Mouse (Mus musculus) embryonic facial prominence, embryonic 11.5 days (tissue): Measurements from ENCODE around the gene Gm10354. TPM values are rescaled to one million over a fixed set of nuclear protein-coding genes. Genes with fewer than 3 reads are reported as not detected.
"Not testable (repeated sequence)": the region's sequence is repeated elsewhere in the genome, so short reads cannot be mapped to it uniquely, and the experiment has no call there.

Experiments used
- ATAC-seq: fragments of 200-750 bp; cut with Nextera tagmentation; replicated peaks from 2 replicates; pipeline ENCODE4 v1.8.0; 2017; ENCODE audit warnings: low read depth; ENCODE audit not compliant: insufficient number of reproducible peaks, low FRiP score, low TSS enrichment
- DNase-seq: peaks from one replicate; pipeline ENCODE4 v3.0.0-alpha.2; 2015; ENCODE audit warnings: low spot score
- H3K27ac ChIP-seq: fragments of 300-500 bp; sonication (generic); replicated peaks from 2 replicates; pipeline ENCODE4 v1.5.1; 2014; ENCODE audit warnings: mild to moderate bottlenecking, low read depth, low read length, control low read depth
- H3K27me3 ChIP-seq: fragments of 300-500 bp; sonication (generic); 2 replicates; pipeline ENCODE4 v1.6.1; 2014; ENCODE audit warnings: mild to moderate bottlenecking, low read length, moderate library complexity, mixed read lengths; ENCODE audit not compliant: control insufficient read depth, insufficient read depth
- H3K36me3 ChIP-seq: fragments of 300-500 bp; sonication (generic); replicated peaks from 2 replicates; pipeline ENCODE4 v1.6.1; 2014; ENCODE audit warnings: low read depth, mild to moderate bottlenecking, low read length, moderate library complexity, mixed read lengths; ENCODE audit not compliant: control insufficient read depth, insufficient read depth
- H3K4me1 ChIP-seq: fragments of 300-500 bp; sonication (generic); 2 replicates; pipeline ENCODE4 v1.6.1; 2014; ENCODE audit warnings: low read length, mixed read lengths; ENCODE audit not compliant: control insufficient read depth, insufficient read depth
- H3K4me2 ChIP-seq: fragments of 300-500 bp; sonication (generic); 2 replicates; pipeline ENCODE4 v1.6.1; 2014; ENCODE audit warnings: low read depth, mild to moderate bottlenecking, control low read depth, low read length, moderate library complexity
- H3K4me3 ChIP-seq: fragments of 300-500 bp; sonication (generic); 2 replicates; pipeline ENCODE4 v1.5.1; 2014; ENCODE audit warnings: low read depth, low read length, control low read depth
- H3K9ac ChIP-seq: fragments of 300-500 bp; sonication (generic); replicated peaks from 2 replicates; pipeline ENCODE4 v1.6.1; 2014; ENCODE audit warnings: mild to moderate bottlenecking, control low read depth, low read length
- H3K9me3 ChIP-seq: fragments of 300-500 bp; sonication (generic); replicated peaks from 2 replicates; pipeline ENCODE4 v1.6.1; 2016; ENCODE audit warnings: mild to moderate bottlenecking, low read length, inconsistent platforms, mixed read lengths; ENCODE audit not compliant: control insufficient read depth
- WGBS: fragments of 180-500 bp; shearing (Covaris S2); extraction: QIAGEN DNeasy Blood & Tissue Kit; methylation state at CpG from one replicate; pipeline ENCODE4 v1.1.7; 2014; 5-methylcytosine and 5-hydroxymethylcytosine counted together
- polyA plus RNA-seq: library from polyadenylated mRNA; unstranded; fragments of >200 nt; fragmentation: Nextera tagmentation; extraction: Ambion mirVana; gene quantifications from 2 replicates; pipeline ENCODE4 v1.2.1, GENCODE M21; 2014

The Gm10354 gene
- polyA plus RNA-seq, 1 experiment from 2014 or later: not detected

DNA sequence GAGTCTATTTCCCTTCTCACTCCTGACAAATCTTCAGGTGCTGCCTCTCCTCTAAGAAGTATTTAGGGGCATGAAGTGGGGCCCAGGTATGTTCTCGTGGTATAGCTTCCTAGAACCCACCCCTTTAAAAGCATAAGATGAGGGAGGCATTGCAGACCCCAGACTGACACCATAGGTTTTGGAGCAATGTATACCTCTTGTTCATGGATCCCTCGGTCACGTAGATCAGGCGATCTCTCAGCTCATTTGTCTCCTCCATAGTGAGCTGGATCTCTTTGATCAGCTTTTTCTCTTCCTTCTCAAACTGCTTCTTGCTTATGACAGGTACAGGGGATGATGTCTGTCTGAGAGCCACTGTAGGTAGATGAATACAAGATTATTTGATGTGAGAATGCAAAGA lies 1.4 kb downstream of the Gm10354 start:
- H3K36me3 ChIP-seq, H3K4me3 ChIP-seq, H3K9me3 ChIP-seq, H3K27ac ChIP-seq, H3K9ac ChIP-seq, H3K4me1 ChIP-seq, DNase-seq, H3K27me3 ChIP-seq, H3K4me2 ChIP-seq, ATAC-seq: not testable (repeated sequence)
- 67% methylated on average over 4 of the region's 4 CpGs for WGBS

DNA sequence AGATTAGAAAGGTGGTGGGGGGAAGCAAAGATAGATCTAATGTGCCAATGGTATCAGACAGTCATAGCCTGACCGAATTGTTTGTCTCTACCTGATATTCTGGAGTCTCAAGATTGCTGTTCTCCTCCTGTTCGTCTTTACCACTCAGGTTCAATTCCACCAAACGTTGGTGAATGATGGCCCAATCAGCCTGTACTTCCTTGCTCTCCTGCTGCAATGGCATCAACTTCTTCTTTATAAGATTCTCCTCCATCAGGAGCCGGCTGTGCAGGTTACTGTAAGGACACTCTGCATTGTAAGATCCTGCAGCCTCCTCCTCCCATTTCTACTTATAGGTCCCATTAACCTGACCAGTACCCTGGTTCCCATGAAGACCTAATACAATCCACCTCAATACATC lies 3.4 kb downstream of the Gm10354 start:
- not testable (repeated sequence) for H3K4me2 ChIP-seq, ATAC-seq, DNase-seq, H3K4me3 ChIP-seq, H3K36me3 ChIP-seq, H3K27me3 ChIP-seq, H3K9ac ChIP-seq, H3K4me1 ChIP-seq, H3K27ac ChIP-seq, H3K9me3 ChIP-seq
- WGBS: 63% methylated on average over 3 of the region's 4 CpGs

GRCm38 (mm10) chr5:14972841-14973240 lies 5.9 kb downstream of the Gm10354 start:
- not testable (repeated sequence) for ATAC-seq

DNA sequence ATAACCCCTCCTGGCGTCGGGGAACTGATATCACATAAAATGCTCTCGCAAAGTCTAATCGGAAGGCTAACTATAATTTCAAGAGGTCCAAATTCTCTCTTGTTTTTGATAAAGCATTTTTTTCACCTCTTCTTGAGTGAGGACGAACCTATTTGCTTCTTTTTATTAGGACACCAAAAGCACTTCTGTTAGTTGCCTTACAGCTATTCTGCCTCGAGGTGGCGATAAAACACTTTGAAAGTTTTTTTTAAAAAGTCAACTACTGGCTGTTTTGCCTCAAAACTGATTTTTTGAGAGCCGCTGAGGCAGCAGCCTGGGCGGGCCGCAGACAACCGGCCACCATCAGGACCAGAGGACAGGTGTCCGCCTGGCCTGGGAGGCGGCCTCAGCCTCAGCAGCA lies 14.9 kb downstream of the Gm10354 start:
- H3K36me3 ChIP-seq, H3K9ac ChIP-seq, H3K4me2 ChIP-seq, H3K9me3 ChIP-seq, H3K27ac ChIP-seq, H3K4me1 ChIP-seq, ATAC-seq, H3K4me3 ChIP-seq, H3K27me3 ChIP-seq: not testable (repeated sequence)
- peak; percentile 5 for DNase-seq
- 80% methylated on average over 13 of the region's 13 CpGs for WGBS

More at GRCm38 (mm10) chr5:14972841-14973240, 5.9 kb downstream of the Gm10354 start:
- H3K36me3 ChIP-seq, H3K4me1 ChIP-seq, H3K4me3 ChIP-seq, H3K27me3 ChIP-seq, H3K9me3 ChIP-seq, H3K9ac ChIP-seq, H3K4me2 ChIP-seq, H3K27ac ChIP-seq, DNase-seq: not testable (repeated sequence)
- 79% methylated on average over 3 of the region's 3 CpGs for WGBS

DNA sequence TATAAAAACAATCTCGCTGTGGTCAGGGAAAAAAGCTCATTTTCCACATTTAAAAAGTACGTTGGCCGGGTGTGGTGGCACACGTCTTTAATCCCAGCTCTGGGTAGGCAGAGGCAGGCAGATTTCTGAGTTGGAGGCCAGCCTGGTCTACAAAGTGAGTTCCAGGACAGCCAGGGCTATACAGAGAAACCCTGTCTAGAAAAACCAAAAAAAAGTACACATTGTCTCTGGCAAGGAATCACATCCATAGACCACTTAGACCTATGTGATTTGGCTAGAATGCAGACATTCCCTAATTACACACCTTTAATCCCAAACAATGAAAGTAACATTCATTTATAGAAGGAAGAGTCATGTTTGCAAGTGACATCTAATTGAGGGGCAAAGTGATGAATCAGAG lies 17.2 kb downstream of the Gm10354 start:
- not testable (repeated sequence) for H3K9ac ChIP-seq, H3K27ac ChIP-seq, H3K4me2 ChIP-seq, H3K4me1 ChIP-seq, H3K36me3 ChIP-seq, H3K27me3 ChIP-seq, H3K4me3 ChIP-seq, ATAC-seq, DNase-seq, H3K9me3 ChIP-seq
- WGBS: 85% methylated on average over 4 of the region's 4 CpGs

- not testable (repeated sequence) for ATAC-seq, H3K4me3 ChIP-seq, H3K9ac ChIP-seq, H3K27me3 ChIP-seq, H3K4me2 ChIP-seq, H3K27ac ChIP-seq, H3K4me1 ChIP-seq, DNase-seq, H3K36me3 ChIP-seq, H3K9me3 ChIP-seq
- 92% methylated on average over 1 of the region's 1 CpGs for WGBS
Measured at GRCm38 (mm10) chr5:14955928-14956706, 22.6 kb downstream of the Gm10354 start.

DNA sequence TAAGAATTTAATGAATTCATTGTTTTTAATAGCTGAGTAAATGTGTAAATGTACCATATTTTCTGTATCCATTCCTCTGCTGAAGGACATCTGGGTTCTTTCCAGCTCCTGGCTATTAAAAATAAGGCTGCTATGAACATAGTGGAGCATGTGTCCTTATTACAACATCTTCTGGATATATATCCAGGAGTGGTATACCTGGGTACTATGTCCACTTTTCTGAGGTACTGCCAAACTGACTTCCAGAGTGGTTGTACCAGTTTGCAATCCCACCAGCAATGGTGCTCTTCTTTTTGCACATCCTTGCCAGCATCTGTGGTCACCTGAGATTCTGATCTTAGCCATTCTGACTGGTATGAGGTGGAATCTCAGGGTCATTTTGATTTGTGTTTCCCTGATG lies 25.1 kb downstream of the Gm10354 start:
- H3K4me3 ChIP-seq, DNase-seq, H3K4me2 ChIP-seq, H3K9me3 ChIP-seq, H3K27me3 ChIP-seq, H3K4me1 ChIP-seq, ATAC-seq, H3K36me3 ChIP-seq, H3K9ac ChIP-seq, H3K27ac ChIP-seq: not testable (repeated sequence)

- H3K27me3 ChIP-seq, DNase-seq, H3K36me3 ChIP-seq, H3K4me1 ChIP-seq, H3K27ac ChIP-seq, H3K4me2 ChIP-seq, H3K4me3 ChIP-seq, ATAC-seq, H3K9me3 ChIP-seq, H3K9ac ChIP-seq: not testable (repeated sequence)
- WGBS: 66% methylated on average over 3 of the region's 3 CpGs
Measured at GRCm38 (mm10) chr5:14952749-14953148, 26.0 kb downstream of the Gm10354 start.
